Mouse (Mus musculus): ENCODE measurements around the gene Mindy2.

Gene Mindy2

DNA sequence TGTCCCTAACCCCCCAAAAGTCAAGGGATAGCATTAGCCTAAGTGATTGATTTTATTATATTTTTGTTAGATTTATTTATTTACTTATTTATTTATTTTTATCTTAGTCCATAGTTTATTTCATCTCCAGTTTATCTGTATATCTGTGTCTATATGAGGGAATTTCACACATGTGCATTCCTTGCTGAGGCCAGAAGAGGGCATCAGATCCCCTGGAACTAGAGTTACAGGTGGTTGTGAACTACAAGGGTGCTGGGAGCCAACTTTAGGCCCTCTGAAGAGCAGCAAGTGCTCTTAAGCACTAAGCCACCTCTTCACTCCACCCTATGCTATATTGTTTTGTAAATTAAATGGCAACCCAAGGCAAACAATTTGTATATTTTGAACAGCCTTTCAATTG lies 11.1 kb upstream of the Mindy2 start:
- CTCF ChIA-PET: interaction anchor here (1.6 kb wide), 1 partner anchor 260 kb away, joined by 4 read pairs; no protein-coding TSS in a partner anchor

DNA sequence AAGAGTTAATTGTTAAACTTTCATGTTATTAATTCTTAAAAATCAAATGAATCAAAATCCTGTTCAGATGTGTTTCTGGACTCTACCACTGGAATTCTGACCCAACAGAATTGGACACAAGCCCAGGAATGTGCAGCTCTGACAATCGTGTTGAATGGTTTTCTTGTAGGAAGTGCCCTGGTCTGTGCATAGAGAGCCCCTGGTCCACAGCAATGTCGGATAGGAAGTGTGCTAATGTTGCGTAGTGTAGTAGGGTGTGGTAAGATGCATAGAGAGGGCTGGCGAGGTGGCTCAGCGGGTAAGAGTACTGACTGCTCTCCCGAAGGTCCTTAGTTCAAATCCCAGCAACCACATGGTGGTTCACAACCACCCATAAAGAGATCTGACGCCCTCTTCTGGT lies 9.8 kb upstream of the Mindy2 start:
- CTCF ChIA-PET: no interaction called here

DNA sequence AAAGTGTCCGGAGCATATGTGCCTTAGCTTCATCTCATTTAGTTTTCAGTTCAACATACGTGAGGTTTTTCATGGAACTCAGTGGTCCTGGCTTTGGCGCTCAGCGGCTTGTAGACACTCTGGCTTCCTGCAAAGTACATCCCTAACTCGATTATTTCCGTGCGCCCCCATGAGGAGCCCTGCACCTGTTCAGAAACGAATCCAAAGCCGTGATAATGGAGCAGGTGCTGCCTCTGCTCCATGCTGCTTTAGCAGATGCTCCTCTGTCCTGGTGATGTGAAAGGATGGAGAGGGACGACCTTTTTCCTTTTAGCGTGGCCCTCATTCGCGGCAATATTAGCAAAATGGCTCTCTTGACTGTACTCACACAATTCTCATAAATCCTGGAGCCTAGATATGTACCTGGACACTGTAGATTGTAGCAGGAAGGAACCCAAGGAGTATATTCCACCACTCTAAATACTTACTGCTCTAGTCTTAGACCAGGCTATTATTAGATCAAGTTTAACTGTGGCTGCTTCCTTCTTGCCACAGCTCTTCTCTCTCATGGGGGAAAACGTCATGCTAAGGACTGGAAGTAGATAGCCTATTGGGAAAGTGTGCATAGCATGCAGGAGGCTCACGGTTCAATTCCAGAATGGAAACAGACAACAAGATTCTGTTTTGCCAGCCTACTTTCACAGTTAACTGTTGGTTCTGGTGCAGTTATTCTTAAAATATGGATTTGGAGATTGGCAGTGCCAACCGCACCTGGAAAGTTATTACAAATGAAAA lies 8.6 kb upstream of the Mindy2 start:
- CTCF ChIA-PET: no interaction called here

DNA sequence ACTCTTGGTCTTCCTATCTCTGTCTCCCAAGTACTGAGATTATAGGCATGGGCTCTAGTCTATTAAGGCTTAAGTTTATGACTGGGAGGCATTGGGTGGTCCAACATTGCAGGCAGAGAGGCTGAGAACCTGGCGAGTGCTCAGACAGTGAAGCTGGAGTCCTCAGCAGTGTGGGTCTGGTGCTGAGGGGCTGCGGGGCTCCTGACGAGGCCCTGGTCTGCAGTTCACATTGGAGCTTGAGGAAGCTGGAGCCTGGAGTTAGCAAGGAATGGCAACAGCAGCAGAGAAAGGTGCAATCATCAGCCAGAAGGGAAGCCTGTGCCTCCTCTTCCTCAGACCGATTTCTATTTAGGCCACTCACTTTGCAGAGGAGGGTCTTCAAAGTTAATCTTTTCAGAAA lies 7.9 kb upstream of the Mindy2 start:
- CTCF ChIA-PET: no interaction called here

DNA sequence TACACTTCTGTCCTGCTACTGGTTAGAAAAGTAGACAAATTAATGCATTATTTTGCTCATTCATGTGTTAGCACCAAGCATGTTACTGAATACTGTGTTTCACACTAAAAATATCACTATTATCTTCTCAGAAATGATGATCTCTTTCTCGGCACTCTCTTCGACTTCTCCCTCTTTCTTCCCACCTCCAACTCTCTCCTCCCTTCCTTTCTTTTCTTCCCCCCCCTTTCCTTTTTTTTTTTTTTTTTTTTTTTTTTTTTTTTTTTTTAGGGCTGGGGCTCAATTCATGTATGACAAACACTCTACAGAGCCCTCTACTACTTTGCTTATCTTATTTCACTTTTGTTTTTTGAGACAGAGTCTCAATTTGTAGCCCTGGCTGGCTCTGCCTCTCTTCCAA lies 1.3 kb upstream of the Mindy2 start:
- CTCF ChIA-PET: no interaction called here

DNA sequence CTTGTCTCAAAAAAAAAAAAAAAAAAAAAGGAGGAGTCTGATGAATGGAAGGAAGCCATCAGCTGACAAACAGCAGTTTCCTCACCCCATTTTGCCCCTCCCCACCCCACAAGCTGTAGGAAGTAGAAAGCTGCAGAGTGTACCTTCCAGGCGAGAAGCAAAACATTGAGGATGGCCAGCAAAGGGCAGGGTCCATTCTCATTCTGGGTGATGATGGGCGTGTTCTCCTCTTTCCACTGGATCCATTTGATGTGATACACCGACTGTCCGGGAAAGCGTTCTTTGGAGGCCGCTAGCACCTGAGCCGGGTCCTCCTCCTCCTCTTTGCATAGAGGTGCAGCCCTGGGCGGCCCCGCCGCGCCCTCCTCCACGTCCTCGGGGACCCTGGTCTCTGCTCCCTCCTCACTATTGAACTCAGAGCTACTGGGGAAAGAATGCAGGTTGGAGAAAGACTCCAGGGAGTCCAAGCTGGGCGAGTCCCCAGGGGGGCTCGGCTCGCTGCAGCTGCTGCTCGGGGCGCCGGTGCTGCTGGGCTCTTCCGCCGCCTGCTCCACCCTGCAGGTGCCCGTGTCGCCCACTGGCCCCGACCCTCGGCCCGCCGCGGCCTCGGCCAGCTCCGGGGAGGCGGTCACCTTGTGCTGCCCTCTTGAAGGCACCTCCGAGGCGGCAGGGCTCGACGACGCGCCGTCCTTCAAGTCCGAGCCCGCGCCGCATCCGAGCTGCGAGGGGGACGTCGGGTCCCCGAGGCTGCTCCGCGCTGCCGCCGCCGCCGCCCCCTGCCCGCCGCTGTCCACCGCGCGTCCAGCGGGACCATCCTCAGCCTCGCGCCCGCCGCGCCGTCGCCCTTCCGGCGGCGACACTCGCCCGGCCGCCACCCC lies 605 bp downstream of the Mindy2 start, which contains the start of gene Gm10642:
TSS of gene Gm10642 (plus strand) at position 122 of the 878 bp plus-strand sequence.
- CTCF ChIA-PET: interaction anchor here (0.6 to 0.7 kb wide), 3 partner anchors 105 to 471 kb away, joined by 3 to 8 read pairs (median 3); no protein-coding TSS in a partner anchor

DNA sequence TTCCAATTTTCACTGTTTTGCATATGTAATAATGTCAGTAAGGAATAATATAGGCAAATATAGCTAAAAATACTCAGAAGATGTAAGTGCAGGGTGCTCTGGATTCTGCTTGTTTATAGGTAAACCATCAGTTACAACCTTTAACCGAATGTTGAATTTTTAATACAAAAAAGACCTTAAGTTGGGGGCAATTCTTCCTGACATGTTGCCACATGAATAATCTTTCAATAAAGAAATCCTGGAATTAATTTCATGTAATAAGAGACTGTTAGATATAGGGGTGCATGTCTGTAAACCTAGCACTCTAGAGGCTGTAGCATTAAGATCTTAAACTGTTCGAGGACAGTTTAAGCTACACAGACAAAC lies 1.2 kb downstream of the Mindy2 start:
- CTCF ChIA-PET: interaction anchor here (0.6 to 0.7 kb wide), 2 partner anchors 105 to 471 kb away, joined by 3 to 8 read pairs; no protein-coding TSS in a partner anchor

DNA sequence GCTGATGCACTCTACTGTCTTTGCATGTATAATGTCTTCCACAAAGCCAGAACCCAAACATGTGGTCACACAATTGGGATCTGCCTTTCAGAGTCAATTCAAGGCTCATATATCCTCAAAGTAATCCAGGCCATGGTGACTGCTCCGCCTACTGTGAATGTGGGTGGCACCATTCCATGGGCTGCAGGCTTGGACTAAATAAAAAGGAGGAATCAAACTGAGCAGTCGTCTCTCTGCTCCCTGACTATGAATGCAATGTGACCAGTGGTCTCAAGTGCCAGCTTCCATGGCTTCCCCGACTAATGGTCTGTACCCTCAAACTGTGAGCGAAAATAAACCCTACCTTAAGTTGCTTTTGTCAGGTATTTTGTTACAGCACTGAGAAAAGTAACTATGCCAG lies 2.5 kb downstream of the Mindy2 start:
- CTCF ChIA-PET: no interaction called here

DNA sequence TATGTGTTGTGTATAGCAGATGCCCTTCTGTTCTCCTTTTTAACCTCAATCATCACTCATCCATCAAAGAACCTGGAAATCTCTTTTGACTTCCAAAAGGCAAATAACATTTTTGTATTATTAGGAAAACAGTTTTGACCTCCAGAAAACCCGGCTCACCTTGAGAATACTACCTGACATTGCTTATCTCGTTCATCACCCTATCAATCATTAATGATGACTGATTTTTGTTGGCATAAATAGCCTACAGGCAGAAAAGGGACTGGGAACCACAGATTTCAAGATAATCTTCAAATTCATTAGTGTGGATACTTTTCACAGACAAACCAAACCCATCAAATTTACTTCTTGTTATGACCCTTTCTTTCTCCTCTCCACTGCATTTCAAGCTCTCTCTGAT lies 3.1 kb downstream of the Mindy2 start:
- CTCF ChIA-PET: interaction anchor here (0.6 kb wide), 1 partner anchor 107 kb away, joined by 6 read pairs; no protein-coding TSS in a partner anchor

DNA sequence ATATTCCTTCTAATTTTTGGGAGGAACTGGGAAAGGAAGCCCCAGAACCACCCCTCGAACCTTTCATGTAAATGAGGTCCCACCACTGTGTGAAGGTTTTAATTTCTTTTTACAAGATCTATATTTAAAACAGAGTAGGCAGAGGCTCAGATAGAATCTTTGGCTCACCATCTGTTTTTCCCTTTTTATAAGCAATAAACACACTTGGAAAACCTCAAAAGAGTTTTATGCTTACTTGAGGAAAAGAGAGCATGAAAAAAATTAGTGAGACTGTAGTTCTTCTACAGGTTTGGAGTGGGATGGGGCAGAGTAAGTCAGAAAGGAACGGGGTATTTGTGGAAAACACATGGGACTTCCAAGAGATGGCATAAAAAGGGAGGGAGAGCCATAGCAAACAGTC lies 4.8 kb downstream of the Mindy2 start:
- CTCF ChIA-PET: no interaction called here

DNA sequence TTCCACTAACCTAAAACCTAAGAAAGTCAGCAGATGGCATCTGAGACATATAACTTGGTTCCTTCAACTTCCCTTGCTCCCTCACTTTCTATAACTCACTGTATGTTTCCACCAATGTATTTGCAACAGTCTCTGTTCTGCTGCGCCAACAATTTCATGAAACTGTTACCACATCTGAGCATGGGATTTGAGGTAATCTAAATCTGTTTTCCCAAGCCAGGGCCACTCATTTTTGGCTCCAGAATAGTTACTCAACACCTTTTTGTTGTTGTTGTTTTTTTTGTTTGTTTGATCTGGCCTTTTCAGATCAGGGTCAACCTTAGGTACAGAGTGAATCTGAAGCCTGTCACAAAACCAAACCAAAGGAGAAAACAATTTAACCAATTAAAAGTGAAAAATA lies 6.0 kb downstream of the Mindy2 start:
- CTCF ChIA-PET: no interaction called here

DNA sequence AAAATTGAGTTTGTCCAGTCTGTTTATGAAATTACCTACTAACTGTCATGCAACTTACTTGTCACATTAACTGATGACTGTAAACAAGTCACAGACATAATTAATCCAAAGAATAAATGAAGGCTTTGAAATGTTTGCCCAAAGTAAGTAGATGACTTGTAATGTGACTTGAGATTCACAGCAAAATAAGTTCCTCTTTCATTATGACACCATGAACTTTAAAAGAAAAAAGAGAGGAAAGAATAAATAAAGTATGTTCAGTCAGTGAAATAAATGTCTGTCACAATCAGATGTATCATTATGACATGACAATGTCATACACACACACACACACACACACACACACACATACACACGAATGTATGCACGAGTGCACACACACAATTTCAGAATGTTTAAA lies 6.7 kb downstream of the Mindy2 start:
- CTCF ChIA-PET: no interaction called here

DNA sequence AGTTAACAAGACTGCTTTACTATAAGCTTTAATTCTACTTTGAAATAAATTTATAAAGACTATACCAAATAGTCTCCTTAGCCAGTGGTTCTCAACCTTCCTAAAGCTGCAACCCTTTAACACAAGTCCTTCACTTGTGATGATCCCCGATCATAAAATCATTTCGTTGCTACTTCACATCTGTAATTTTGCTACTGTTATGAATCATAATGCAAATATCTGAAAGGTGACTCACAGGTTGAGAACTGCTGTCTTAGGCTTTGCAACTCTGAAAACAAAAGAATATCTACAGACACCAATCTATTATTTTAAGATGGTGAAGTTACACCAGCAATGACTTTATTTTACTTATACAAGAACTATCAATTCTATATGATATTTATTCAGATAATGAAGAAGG lies 20.2 kb downstream of the Mindy2 start:
- CTCF ChIA-PET: no interaction called here

DNA sequence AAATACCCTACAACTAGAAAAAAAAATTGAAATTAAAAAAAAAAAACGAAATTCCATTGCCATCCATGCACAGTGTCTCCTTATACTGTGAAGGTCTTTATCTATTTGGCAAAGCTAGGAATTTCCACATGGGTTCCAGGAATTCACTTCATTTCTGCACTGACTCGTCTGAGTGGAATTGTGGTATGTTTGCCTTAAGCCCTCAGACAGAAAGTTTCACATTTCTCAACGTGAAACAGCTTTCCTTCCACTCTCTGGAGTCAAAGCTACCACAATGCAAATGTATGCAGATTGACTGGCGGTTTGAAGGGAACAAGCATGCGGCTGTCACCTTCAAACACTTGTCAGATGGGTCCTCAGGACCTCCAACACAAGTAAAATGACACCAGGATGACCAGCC lies 25.3 kb downstream of the Mindy2 start:
- CTCF ChIA-PET: interaction anchor here (0.8 kb wide), 1 partner anchor 130 kb away, joined by 5 read pairs; no protein-coding TSS in a partner anchor

DNA sequence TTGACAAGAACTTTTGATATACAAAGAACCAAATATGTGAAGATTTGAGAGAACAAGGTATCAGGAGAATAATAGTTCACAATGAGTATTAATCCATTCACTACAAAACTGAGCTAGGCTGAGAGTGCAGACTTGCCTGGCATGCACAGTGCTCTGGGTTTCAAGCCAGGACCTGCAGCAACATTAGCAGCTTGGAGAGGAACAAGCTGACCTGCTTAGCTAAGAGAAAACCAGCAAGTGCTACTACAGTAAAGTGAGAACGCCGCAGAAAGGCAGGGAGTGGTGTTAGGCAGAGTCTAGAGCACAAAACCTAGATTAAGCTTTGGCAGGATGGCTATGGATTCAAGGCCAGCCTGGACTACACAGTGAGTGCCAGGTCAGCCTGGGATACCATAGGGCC lies 27.3 kb downstream of the Mindy2 start:
- CTCF ChIA-PET: no interaction called here

DNA sequence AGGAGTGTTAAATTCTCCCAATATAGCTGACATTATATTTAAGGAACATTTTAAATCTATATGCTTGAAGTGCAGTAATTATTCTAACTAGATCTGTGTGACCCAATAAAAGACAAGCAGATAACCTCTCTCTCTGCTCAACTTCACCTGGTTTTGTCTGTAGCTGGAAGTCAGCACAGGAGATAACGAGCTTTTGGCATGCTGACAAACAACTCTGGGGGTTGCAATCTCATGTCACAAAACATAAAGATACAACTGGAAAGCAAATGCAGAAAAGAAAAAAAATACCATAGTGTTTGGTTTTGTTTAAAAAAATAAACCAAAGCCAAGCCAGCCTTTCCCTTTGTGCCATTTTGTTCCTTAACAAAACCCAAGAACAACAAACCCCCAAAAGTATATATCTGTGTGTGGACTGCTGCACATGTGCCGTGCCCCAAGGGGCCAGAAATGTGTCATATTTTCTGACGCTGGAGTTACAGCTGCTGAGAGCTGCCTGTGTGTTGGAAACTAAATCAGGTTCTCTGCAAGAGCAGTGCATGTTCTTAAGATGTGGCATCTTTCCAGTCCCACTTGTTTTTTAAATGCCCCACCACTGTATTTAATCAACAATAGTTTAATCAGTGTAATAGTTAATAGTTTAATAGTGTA lies 45.8 kb downstream of the Mindy2 start:
- CTCF ChIA-PET: no interaction called here

DNA sequence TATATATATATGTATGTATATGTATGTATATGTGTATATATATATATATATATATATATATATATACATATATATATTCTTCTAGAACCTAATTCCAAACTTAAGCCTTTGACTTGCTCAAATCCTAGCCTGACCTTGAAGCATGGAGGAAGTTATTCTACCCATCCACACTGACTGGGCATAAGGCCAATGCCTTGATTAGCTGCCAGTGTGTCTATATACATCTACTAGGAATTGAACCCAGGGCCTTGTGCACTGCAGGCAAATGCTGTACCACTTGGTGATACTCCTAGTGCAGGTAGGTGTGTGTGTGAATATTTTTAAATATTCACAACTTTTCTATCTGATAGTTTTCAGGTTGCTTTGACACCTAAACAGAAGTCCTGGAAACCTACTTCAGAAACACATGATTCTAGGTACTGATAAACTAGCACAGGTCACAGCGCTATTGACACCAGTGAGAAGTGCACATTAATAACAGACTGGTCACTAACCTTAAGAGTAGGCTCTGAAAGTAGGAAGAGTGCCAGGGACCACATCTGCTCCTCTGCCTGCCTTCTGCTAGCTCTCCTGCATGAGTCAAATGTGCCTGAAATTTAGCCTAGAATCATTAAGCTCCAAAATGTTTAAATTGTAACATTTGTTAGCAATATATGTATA lies 54.7 kb downstream of the Mindy2 start:
- CTCF ChIA-PET: interaction anchor here (0.6 kb wide), 1 partner anchor 166 kb away, joined by 3 read pairs; no protein-coding TSS in a partner anchor

DNA sequence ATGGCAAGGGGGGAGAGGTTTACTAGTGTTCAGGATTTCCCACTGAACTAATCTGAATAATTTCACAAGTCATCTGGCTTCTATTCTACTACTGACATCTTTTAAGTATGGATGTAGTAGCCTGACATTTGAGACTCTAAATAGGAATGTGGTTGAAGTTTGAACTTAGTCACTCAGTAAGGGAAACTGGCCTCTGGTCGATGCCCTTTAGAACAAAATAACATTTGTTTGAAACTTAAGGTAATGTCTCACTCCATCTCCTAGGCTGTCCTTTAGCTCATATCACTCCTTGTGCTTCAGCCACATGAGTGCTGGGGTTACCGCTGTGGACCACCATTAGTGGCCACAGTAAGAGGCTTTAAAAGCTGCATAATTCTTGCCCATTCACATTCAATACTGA lies 58.7 kb downstream of the Mindy2 start:
- CTCF ChIA-PET: interaction anchor here (0.6 kb wide), 1 partner anchor 8 kb away, joined by 3 read pairs; no protein-coding TSS in a partner anchor

DNA sequence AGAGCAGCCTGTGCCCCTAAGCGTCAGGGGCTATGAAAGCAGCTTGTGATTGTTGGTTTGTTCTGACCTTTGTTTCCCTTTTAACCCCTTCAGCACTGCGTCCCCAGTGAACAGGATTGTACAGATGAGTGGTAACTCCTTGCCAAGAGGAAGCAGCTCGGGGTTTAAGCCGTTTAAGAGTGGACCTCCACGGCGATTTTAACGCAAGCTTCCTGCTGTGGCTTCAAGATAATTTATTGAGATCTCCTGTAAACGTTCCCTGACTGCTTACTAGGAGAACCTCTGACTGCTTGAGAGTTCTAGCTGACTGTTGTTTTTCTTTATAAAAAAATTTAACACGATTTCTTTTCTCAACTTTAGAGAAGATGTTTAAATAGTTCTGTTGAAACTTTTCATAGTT lies 65.5 kb downstream of the Mindy2 start:
- CTCF ChIA-PET: no interaction called here

DNA sequence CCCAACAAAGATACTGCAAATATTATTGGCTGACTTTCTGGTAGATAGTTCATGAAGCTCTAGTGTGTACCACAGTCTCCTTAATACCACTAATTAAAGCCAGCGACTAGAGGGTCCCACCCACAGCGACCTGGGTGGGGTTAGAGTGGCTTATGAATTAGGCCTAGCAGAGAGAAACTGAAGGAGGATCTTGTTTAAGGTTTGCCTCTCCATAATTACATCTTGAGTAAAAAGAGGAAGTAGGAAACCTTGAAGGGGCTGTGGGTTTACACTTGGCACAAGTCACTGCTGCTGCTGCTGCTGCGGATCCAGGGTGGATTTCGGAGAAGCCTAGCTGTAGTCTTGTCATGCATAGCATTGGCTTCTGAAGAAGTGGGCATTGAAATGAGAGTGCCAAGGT lies 66.2 kb downstream of the Mindy2 start:
- CTCF ChIA-PET: no interaction called here

DNA sequence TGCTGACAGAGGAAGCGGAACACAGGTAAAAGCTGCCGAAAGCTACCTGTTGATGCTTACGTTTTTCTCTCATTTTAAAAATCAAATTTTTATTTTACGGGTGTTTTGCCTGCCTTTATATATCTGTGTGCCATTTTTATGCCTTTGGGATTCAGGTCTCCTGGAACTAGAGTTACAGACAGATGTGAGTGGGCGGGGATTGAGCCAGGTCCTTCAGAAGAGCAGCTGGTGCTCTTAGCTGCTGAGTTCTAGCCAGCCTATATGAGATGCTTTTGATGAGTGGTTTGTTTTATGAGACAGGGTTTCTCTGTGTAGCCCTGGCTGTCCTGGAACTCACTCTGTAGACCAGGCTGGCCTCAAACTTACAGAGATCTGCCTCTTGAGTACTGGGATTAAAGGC lies 69.8 kb downstream of the Mindy2 start:
- CTCF ChIA-PET: no interaction called here

DNA sequence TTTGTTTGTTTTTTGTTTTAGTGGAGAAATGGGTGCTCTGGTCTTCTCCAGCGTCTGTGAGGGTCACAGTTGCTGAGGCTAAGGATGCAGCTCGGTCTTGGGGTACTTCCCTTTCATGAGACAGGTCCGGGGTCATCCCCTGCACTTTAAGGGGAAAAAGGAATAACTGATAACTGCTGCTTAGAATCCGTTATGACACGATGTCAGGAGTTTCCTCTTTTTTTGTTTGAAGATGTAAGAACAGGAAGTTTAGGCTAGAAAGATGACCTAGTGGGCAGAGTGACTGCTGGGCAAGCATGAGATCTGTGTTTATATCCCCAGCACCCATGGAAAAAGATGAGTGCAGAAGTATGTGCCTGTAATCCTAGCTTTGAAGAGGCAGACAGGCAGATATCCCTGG lies 71.8 kb downstream of the Mindy2 start:
- CTCF ChIA-PET: interaction anchor here (0.6 kb wide), 1 partner anchor 494 kb away, joined by 4 read pairs; no protein-coding TSS in a partner anchor
